Mouse (Mus musculus): ENCODE measurements around the gene Lrba.

Lrba gene

GRCm38 (mm10) chr3:86804265-86804664 lies 579.8 kb downstream of the Lrba start:
- no peak for DNase-seq

- DNase-seq: no peak
Observed at GRCm38 (mm10) chr3:86806834-86807233, 582.4 kb downstream of the Lrba start.

- DNase-seq: peak; percentile 61
Observed at GRCm38 (mm10) chr3:86807750-86808467, 583.4 kb downstream of the Lrba start.

- no peak for DNase-seq
Observed at GRCm38 (mm10) chr3:86809199-86809598, 584.7 kb downstream of the Lrba start.

- no peak for DNase-seq
Observed at GRCm38 (mm10) chr3:86809646-86810045, 585.2 kb downstream of the Lrba start.

GRCm38 (mm10) chr3:86810908-86811307 lies 586.4 kb downstream of the Lrba start:
- DNase-seq: no peak

GRCm38 (mm10) chr3:86812689-86813088 lies 588.2 kb downstream of the Lrba start:
- DNase-seq: peak; percentile 89

GRCm38 (mm10) chr3:86818001-86818585 lies 593.6 kb downstream of the Lrba start:
- no peak for DNase-seq

GRCm38 (mm10) chr3:86819372-86819771 lies 594.9 kb downstream of the Lrba start:
- no peak for DNase-seq

- no peak for DNase-seq
Observed at GRCm38 (mm10) chr3:86820344-86820743, 595.9 kb downstream of the Lrba start.

GRCm38 (mm10) chr3:86821383-86821782 lies 596.9 kb downstream of the Lrba start:
- DNase-seq: no peak

GRCm38 (mm10) chr3:86827506-86827905 lies 603.0 kb downstream of the Lrba start:
- no peak for DNase-seq

- no peak for DNase-seq
Observed at GRCm38 (mm10) chr3:86832115-86832514, 607.6 kb downstream of the Lrba start.

All from retina, postnatal 1 day (tissue).